ENCODE assay signal across 23 mouse cellular contexts in genomic region chr10:122455793-122456192, GRCm38 (mm10). TPM values are rescaled to one million over a fixed set of nuclear protein-coding genes. Genes with fewer than 3 reads are reported as not detected.
DNase-seq lines count a peak whose midpoint lies in the region; ATAC-seq and TF ChIP-seq lines count a peak whose summit lies in the region.
"Had no signal": no experiment of that assay in that cellular context is flagged by ENCODE, and none has a peak within 500 bp of the region (broad histone marks: within the 10 kb centered on the region; RNA-seq: fewer than 3 reads in every experiment).

No protein-coding gene starts in this region.

- peak; percentile 97 for DNase-seq in liver, adult 2 months (ENCODE audit: extremely low read depth, low read depth, low spot score)
- DNase-seq in liver, embryonic 11.5 days (ENCODE audit: low spot score) = no peak
- DNase-seq in R1 (ENCODE audit: low read depth, low spot score) = peak; percentile 7
- DNase-seq in left cerebral cortex, adult 9 months (ENCODE audit: low spot score in 2 of 2) = no peak
- DNase-seq in heart, postnatal 36 days = no peak
- no peak for DNase-seq in neural tube, embryonic 10.5 days (ENCODE audit: extremely low spot score, low spot score)
- DNase-seq: adrenal gland, adult 8-10 months; adrenal gland, postnatal 14 days; adrenal gland, postnatal 36 days; cerebellum, adult 11-12 months; cerebellum, adult 2 months; cerebellum, adult 9-10 months; cerebellum, postnatal 10 days; cerebellum, postnatal 25 days; forebrain, postnatal 0 days had no signal

- no peak for TF ChIP-seq POLR2A in liver, adult 2 months (IDR thresholded peaks at IDR 0.05; ENCODE audit: extremely low read depth, insufficient read depth, low read length)

- no peaks in the 10 kb centered on the region for H3K36me3 ChIP-seq in liver, adult 2 months (ENCODE audit: control insufficient read depth, insufficient read depth, low read length)
- no peaks in the 10 kb centered on the region for H3K36me3 ChIP-seq in liver, embryonic 11.5 days (ENCODE audit: control insufficient read depth, insufficient read depth, low read length)
- no peaks in the 10 kb centered on the region for H3K36me3 ChIP-seq in liver, embryonic 16.5 days (ENCODE audit: control insufficient read depth, insufficient read depth)
- H3K36me3 ChIP-seq: embryonic facial prominence, embryonic 10.5 days; embryonic facial prominence, embryonic 12.5 days; forebrain, embryonic 15.5 days; G1E had no signal

- peaks cover 13% of the 10 kb centered on the region; the same call in 1 of the 2 replicates for H3K4me1 ChIP-seq in liver, adult 2 months (ENCODE audit: control insufficient read depth, insufficient read depth, low read length)
- no peaks in the 10 kb centered on the region for H3K4me1 ChIP-seq in liver, embryonic 11.5 days (replicated peaks; ENCODE audit: control insufficient read depth, insufficient read depth, low read length)
- H3K4me1 ChIP-seq in liver, embryonic 16.5 days (ENCODE audit: control insufficient read depth, low read depth, low read length) = no peaks in the 10 kb centered on the region; the same call in 1 of the 2 replicates
- H3K4me1 ChIP-seq: embryonic facial prominence, embryonic 10.5 days; embryonic facial prominence, embryonic 12.5 days; forebrain, embryonic 13.5 days; forebrain, embryonic 15.5 days had no signal

- intact Hi-C loops in heart, postnatal 36 days (cut with DNase I) = no loop called here

- no peak for TF ChIP-seq CTCF in liver, adult 2 months (IDR thresholded peaks at IDR 0.05; ENCODE audit: low read depth, low read length)

- peak overlapping the region; percentile 16; the same call in 1 of the 2 replicates for H3K4me3 ChIP-seq in liver, adult 2 months (ENCODE audit: insufficient read depth, low read depth, low read length)
- H3K4me3 ChIP-seq in liver, embryonic 11.5 days (ENCODE audit: low read depth, low read length) = no peak overlapping the region
- H3K4me3 ChIP-seq in liver, embryonic 16.5 days (ENCODE audit: low read depth, low read length) = no peak overlapping the region
- H3K4me3 ChIP-seq: embryonic facial prominence, embryonic 10.5 days; embryonic facial prominence, embryonic 12.5 days; forebrain, embryonic 13.5 days; forebrain, embryonic 15.5 days had no signal

- no peak overlapping the region for H3K4me2 ChIP-seq in liver, embryonic 11.5 days
- H3K4me2 ChIP-seq in liver, embryonic 16.5 days (ENCODE audit: low read depth, low read length) = no peak overlapping the region
- H3K4me2 ChIP-seq: embryonic facial prominence, embryonic 12.5 days; forebrain, embryonic 13.5 days; forebrain, embryonic 15.5 days had no signal

- no peaks in the 10 kb centered on the region for H3K27me3 ChIP-seq in liver, adult 2 months (ENCODE audit: control insufficient read depth, insufficient read depth, low read length)
- H3K27me3 ChIP-seq in liver, embryonic 11.5 days (replicated peaks; ENCODE audit: control insufficient read depth, insufficient read depth, low read length) = no peaks in the 10 kb centered on the region
- H3K27me3 ChIP-seq in liver, embryonic 16.5 days (ENCODE audit: control insufficient read depth, insufficient read depth, low read depth, low read length) = no peaks in the 10 kb centered on the region
- H3K27me3 ChIP-seq: Patski had no signal

- 25% methylated on average over 11 of the region's 11 CpGs for WGBS in liver, adult 2 months
- 84% methylated on average over 11 of the region's 11 CpGs for WGBS in liver, embryonic 11.5 days
- whole genome bisulfite sequencing in liver, embryonic 16.5 days (ENCODE audit: insufficient replicate concordance) = 63% methylated on average over 11 of the region's 11 CpGs

- H3K27ac ChIP-seq in liver, adult 2 months (replicated peaks; ENCODE audit: insufficient read depth, low read depth, low read length) = no peak overlapping the region
- H3K27ac ChIP-seq in liver, embryonic 11.5 days (ENCODE audit: low read depth, low read length) = no peak overlapping the region
- H3K27ac ChIP-seq in liver, embryonic 16.5 days (ENCODE audit: low read length) = no peak overlapping the region
- H3K27ac ChIP-seq: embryonic facial prominence, embryonic 10.5 days; embryonic facial prominence, embryonic 12.5 days; forebrain, embryonic 13.5 days; forebrain, embryonic 15.5 days had no signal

- H3K9me3 ChIP-seq in liver, embryonic 11.5 days (ENCODE audit: control insufficient read depth, low read length) = no peaks in the 10 kb centered on the region
- H3K9me3 ChIP-seq in liver, embryonic 16.5 days (replicated peaks; ENCODE audit: control insufficient read depth, low read length) = no peaks in the 10 kb centered on the region
- H3K9me3 ChIP-seq: embryonic facial prominence, embryonic 10.5 days; embryonic facial prominence, embryonic 12.5 days; forebrain, embryonic 13.5 days; forebrain, embryonic 15.5 days had no signal

- no peak overlapping the region for H3K9ac ChIP-seq in liver, adult 2 months (ENCODE audit: low read depth, low read length)
- H3K9ac ChIP-seq in liver, embryonic 11.5 days (ENCODE audit: low read depth, low read length) = no peak overlapping the region
- H3K9ac ChIP-seq in liver, embryonic 16.5 days (ENCODE audit: low read depth, low read length) = no peak overlapping the region
- H3K9ac ChIP-seq: embryonic facial prominence, embryonic 12.5 days; forebrain, embryonic 13.5 days; forebrain, embryonic 15.5 days; forebrain, postnatal 0 days had no signal

- no peak for ATAC-seq in liver, embryonic 11.5 days (replicated peaks; ENCODE audit: low FRiP score)
- peak; percentile 76 for ATAC-seq in liver, embryonic 16.5 days (ENCODE audit: low read depth)
- ATAC-seq: activated CD4-positive, CD25-positive, alpha-beta regulatory T cell, adult 4 months; forebrain, embryonic 13.5 days; forebrain, embryonic 15.5 days; forebrain, postnatal 0 days; Patski had no signal

- no peaks in the 10 kb centered on the region; the same call in 1 of the 2 replicates for H3K79me2 ChIP-seq in liver, adult 2 months (ENCODE audit: control insufficient read depth, insufficient read depth, low read length)

RNA-seq across cellular contexts. Expression of gene Avpr1a, which starts 7.5 kb away (rescaled TPM):
- 27.7 and 28.0 TPM in 2 replicates for total RNA-seq in liver, adult 2 months (2014; rRNA removed)
- polyA plus RNA-seq in liver, adult 2 months (2012; rRNA removed) = 31.9 and 42.4 TPM in 2 replicates
- 1.1 and 1.5 TPM in 2 replicates for polyA plus RNA-seq in liver, embryonic 11.5 days (2014; fragmentation: Nextera tagmentation; extraction: Ambion mirVana)
- 4.0 and 4.5 TPM in 2 replicates for polyA plus RNA-seq in liver, embryonic 16.5 days (2015; fragmentation: Nextera tagmentation; extraction: Ambion mirVana)
- 1 to 10 TPM; 1.2 to 1.5 TPM for total RNA-seq in heart, postnatal 36 days (2021)
- polyA plus RNA-seq: activated CD4-positive, CD25-positive, alpha-beta regulatory T cell, adult 4 months; G1E had no signal

Comparison
In these comparisons a context has a peak if more than half of its experiments do, and no peak if none do; other contexts are left out.
1. DNase-seq: peak in liver, adult 2 months (single experiment) and R1 (single experiment); none in liver, embryonic 11.5 days (single experiment), left cerebral cortex, adult 9 months (0 of 2), heart, postnatal 36 days (0 of 2) and neural tube, embryonic 10.5 days (single experiment).